Mouse (Mus musculus) effector memory CD4-positive, alpha-beta T cell, adult 5 months (primary cell): Measurements from ENCODE around the gene Synpo2. TPM values are rescaled to one million over a fixed set of nuclear protein-coding genes. Genes with fewer than 3 reads are reported as not detected.

Experiments
- polyA plus RNA-seq: library from polyadenylated mRNA; unstranded; fragments of 100-300 nt; shearing (Covaris generic); gene quantifications from one replicate; pipeline ENCODE4 v1.2.1, GENCODE M21; 2017

Synpo2 gene
- polyA plus RNA-seq: not detected

DNA sequence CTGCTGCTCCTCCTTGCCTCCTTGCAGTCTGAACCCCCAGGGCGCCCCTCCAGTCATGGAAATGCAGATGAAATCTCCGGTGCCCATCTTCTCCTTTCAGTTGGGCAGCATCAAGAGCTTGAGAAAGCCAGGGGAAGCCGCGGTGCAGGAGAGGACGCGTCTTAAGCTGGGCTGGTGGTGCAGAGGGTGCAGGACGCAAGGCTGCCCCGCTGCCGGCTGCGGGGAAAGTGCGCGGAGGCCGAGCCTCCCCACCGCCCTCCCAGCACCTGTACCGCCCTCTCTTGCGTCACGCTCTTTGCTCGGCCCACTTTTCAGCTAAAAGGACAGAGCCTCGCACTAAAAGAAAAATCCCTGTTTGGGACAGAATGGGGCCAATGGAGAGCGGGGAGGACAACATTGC lies at the start of gene Synpo2:
TSS of gene Synpo2 (minus strand) at position 229 of the 400 bp plus-strand sequence.

DNA sequence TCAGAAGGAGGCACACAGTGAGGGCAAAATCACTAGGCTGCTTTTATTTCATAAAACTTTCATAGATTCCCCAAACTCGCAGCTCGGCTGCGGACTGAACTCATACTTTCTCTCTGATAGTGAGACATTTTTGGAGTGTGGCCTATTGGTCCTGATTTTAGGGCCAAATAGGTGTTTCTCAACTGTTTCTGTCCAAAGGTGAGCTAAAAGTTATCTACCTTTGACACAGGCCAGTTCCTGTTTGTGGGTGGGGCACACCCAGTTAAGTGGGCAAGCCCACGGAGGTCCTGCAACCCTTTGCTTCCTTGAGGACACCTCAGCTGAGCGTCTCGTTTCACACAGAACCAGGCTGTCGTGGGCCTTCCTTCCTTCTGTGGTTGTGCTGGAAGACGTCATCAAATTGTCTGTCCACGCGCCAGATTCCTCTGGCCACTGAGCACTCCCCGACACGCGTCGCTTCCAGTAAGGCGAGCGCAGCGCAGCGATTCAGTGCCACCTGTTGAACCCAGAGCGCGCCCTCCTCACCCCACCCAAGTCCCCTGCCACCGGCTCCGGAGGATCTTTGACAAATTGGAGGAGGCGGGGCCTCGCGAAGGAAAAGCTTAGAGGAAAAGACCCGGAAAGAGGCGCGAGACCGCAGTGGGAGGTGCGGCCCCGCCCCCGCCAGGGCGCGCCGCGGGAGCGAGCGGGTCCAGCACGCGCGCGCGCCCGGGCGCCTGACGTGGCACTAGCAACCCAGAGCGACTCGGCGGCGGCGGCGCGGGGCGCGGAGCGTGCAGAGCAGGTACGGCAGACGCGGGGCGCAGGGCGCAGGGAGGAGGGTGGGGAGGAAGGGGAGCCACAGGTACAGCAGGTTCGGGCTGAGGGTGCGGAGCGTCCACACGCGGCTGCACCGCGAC lies 31.1 kb upstream of the Synpo2 start, which contains the start of gene Sec24d:
TSS of gene Sec24d (plus strand) at position 703 of the 899 bp plus-strand sequence.

DNA sequence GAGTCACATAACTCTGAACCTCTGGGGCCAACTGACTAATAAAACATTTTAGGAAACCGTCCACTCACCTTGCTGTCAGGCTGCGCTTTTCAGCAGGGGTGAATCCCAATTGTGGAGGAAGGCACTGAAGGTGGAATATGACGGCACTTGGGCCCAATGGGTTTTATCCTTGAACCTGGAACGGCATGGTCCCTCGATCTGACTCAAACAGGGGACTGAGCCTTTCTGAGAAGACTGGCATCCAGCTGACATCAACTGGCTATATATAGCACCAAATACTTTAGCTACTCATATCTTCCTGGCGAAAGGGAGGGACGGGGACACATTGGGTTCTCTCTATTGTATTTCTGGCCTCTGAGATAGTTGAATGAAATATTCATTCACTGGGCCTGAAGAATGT lies 201.2 kb downstream of the Synpo2 start, which contains the start of gene Myoz2:
TSS of gene Myoz2 (minus strand) at position 264 of the 400 bp plus-strand sequence.

Other genes starting within 250 kb of the Synpo2 start
- gene Myoz2, start 201.1 kb downstream of the Synpo2 start, polyA plus RNA-seq: not detected
- gene Sec24d, start 31.3 kb upstream of the Synpo2 start, polyA plus RNA-seq: 35.3 TPM
- 23.9 TPM for gene Mettl14, start 150.0 kb upstream of the Synpo2 start, polyA plus RNA-seq
- gene Prss12, start 210.8 kb upstream of the Synpo2 start, polyA plus RNA-seq: 36.1 TPM